Mouse (Mus musculus) cortical plate, adult 2 months (tissue): ENCODE data around the gene Npff.

Source experiments
- CTCF ChIP-seq: fragments of 200-500 bp; IDR thresholded peaks from 2 replicates; pipeline ENCODE4 v1.5.1; 2011; ENCODE audit warnings: mild to moderate bottlenecking, control low read depth, low read length; ENCODE audit not compliant: insufficient read depth; ENCODE audit errors: extremely low read depth
- POLR2A ChIP-seq: fragments of 200-500 bp; IDR thresholded peaks from 2 replicates; pipeline ENCODE4 v1.6.1; 2011; ENCODE audit warnings: mild to moderate bottlenecking, low read length, control low read depth; ENCODE audit not compliant: insufficient read depth; ENCODE audit errors: extremely low read depth

- no peak for TF ChIP-seq POLR2A
- TF ChIP-seq CTCF, result no peak
Measured at GRCm38 (mm10) chr15:102506864-102507263, 17.9 kb downstream of the Npff start.
